Mouse (Mus musculus) layer of hippocampus, adult 9-11 months (tissue): Measurements from ENCODE around the gene Slc46a3.

Experiments used
- DNase-seq: peaks from one replicate; pipeline ENCODE4 v3.0.0; 2022

Gene Slc46a3

DNA sequence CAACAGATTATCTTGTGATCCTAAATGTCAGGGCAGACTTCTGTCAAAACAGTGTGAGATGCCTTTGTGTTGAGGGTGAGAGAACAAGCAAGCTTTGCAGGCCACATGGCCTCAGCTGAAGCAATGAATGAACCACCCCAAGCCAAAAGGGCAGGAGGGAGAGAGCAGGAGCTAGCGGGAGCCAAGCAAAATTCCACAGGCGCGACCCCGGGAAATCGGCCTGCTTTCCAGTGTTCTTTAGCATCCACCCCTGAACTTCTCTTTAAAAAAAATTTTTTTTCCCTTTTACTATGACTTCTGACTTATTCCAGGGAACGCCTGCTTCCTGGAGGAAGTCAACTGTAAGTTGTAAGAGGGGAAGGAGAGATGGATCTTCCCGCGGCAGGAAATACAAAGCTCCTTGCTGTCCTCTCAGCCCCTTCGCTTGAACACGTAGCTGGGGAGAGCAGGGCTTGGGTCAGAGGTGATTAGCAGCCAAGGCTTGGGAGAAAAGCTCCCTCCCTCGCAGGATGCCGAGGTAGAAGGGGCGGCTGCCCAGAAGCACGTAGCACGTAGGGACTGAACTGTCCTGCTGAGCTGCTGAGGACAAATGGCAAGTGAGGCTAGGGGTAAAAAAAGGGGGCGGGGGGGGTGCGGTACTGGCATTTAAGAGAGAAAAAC is 59.6 kb downstream of the Slc46a3 start:
- no peak for DNase-seq

DNA sequence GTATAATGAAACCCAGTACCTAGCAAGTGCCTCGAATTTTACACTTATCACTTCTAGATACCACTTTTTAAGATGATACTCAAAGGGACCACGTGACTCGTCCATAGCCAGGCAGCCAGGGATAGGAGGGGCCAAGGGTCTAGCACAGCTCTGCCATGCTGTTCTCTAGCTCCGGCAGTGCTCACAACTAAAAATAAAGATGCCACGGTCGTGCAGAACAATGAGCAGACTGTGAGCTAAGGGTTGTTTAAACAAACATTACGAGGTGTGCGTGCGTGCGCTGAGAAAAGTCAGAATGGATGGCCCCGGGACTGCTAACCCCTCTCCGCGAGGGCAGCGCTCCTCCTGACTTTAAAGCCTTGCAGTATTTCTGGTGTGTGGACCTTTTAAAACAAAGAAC is 61.8 kb downstream of the Slc46a3 start:
- no peak for DNase-seq

DNA sequence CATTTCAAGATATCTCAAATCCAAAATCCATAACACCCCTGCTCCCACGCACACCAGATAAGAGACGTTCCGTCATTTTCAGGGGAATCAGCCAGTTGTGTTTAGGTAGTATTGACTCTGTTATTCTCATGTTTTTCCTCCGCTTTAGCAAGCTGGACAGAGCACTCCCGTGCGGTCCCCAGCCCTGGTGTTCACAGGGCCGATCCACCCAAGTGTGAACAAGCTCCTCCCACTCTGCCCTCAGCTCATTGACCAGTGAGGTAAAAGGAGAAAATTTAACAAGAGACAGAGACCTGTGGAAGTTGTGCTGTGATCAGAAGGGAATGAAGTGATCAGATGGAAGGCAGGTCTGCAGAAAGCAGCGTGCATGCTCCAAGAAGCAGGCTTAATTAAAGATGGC is 65.8 kb downstream of the Slc46a3 start:
- no peak for DNase-seq
